Mouse (Mus musculus) ES-E14 (cell line): ENCODE data around the gene Tpsg1. TPM values are rescaled to one million over a fixed set of nuclear protein-coding genes. Genes with fewer than 3 reads are reported as not detected.
A peak's percentile ranks its signal among the peaks of the same experiment; 100 is the strongest.

Experiments
- DNase-seq: peaks from one replicate; pipeline ENCODE4 v3.0.0-alpha.2; 2013; ENCODE audit warnings: low read depth, low spot score
- H3K27ac ChIP-seq: 2 replicates; pipeline ENCODE4 v1.5.1; 2012; ENCODE audit warnings: low read depth, mild to moderate bottlenecking, low read length, moderate library complexity, mixed read lengths; ENCODE audit not compliant: poor library complexity, insufficient read depth, severe bottlenecking
- H3K36me3 ChIP-seq: 2 replicates; pipeline ENCODE4 v1.6.1; 2012; ENCODE audit warnings: mild to moderate bottlenecking, low read length, moderate library complexity, mixed read lengths; ENCODE audit not compliant: control insufficient read depth, poor library complexity, insufficient read depth, severe bottlenecking
- H3K4me1 ChIP-seq, 2 experiments: fragments of 150-350 bp in 1 of 2; sonication (generic) in 1 of 2; 2 replicates each; pipeline ENCODE4 v1.6.1; 2012; ENCODE audit warnings: low read length in 2 of 2, mild to moderate bottlenecking in 1 of 2, mixed read lengths in 1 of 2; ENCODE audit not compliant: control insufficient read depth in 2 of 2, insufficient read depth in 2 of 2, poor library complexity in 1 of 2
- H3K4me3 ChIP-seq, 2 experiments: fragments of 150-350 bp in 1 of 2; sonication (generic) in 1 of 2; 2 replicates each; pipeline ENCODE4 v1.5.1; 2012; ENCODE audit warnings: low read length in 2 of 2, low read depth in 1 of 2, mild to moderate bottlenecking in 1 of 2, mixed read lengths in 1 of 2; ENCODE audit not compliant: insufficient read depth in 1 of 2, poor library complexity in 1 of 2, severe bottlenecking in 1 of 2
- H3K9ac ChIP-seq: 2 replicates; pipeline ENCODE4 v1.6.1; 2012; ENCODE audit warnings: low read depth, mild to moderate bottlenecking, low read length, mixed read lengths; ENCODE audit not compliant: poor library complexity, insufficient read depth, severe bottlenecking
- H3K9me3 ChIP-seq: fragments of 150-350 bp; sonication (generic); 2 replicates; pipeline ENCODE4 v1.6.1; 2012; ENCODE audit warnings: low read depth, mild to moderate bottlenecking, low read length; ENCODE audit not compliant: control insufficient read depth, insufficient read depth
- CHD2 ChIP-seq: IDR thresholded peaks from 2 replicates; pipeline ENCODE4 v1.6.1; 2014; ENCODE audit warnings: mild to moderate bottlenecking, low read depth, low read length, inconsistent platforms
- HCFC1 ChIP-seq: IDR thresholded peaks from 2 replicates; pipeline ENCODE4 v1.6.1; 2012; ENCODE audit warnings: low read length, inconsistent platforms, borderline replicate concordance; ENCODE audit not compliant: insufficient read depth
- MAFK ChIP-seq: IDR thresholded peaks from 2 replicates; pipeline ENCODE4 v1.6.1; 2014; ENCODE audit warnings: mild to moderate bottlenecking, low read depth, low read length, inconsistent platforms; ENCODE audit not compliant: insufficient read depth
- ZC3H11A ChIP-seq: IDR thresholded peaks from 2 replicates; pipeline ENCODE4 v1.6.1; 2012; ENCODE audit warnings: low read depth, mild to moderate bottlenecking, inconsistent platforms, low read length, borderline replicate concordance
- ZNF384 ChIP-seq: IDR thresholded peaks from 2 replicates; pipeline ENCODE4 v1.6.1; 2012; ENCODE audit warnings: low read depth, low read length, inconsistent platforms
- in situ Hi-C, 2 experiments: fragments of 600-800 bp; cut with MboI; formaldehyde crosslinking; loops; one replicate each; pipeline ENCODE4 v1.15.1; 2025; ENCODE audit warnings: low sequenced_read_pairs in 2 of 2, inconsistent platforms in 1 of 2; ENCODE audit not compliant: unreplicated experiment in 2 of 2
- total RNA-seq: library from RNA; depleted of rRNA; stranded (reverse); fragments of 300-350 nt; gene quantifications from 2 replicates; pipeline ENCODE4 v1.2.3, GENCODE M21; 2012

Gene Tpsg1
- total RNA-seq, 1 experiment, result not detected

DNA sequence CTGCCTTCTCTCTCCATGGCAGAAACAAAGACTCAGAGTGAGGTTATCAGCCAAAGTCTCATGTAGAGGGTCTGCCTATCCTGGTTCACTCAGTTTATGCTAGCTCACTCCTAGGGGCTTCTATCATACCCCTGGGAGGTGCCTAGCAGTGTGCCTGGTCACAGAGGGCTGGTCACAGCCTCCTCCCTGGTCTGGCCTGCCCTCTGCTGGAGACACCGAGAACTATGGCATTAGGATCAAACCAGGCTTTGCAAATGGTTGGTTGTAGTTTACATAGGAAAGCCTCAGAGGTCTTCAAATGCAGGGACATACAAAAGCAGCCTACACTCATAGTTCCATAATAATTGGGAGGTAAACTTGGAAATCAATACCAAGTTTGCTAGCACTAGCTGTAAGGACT, 5.3 kb upstream of the Tpsg1 start:
- in situ Hi-C loops, result no loop called here
- Histone ChIP-seq H3K9ac (no peak overlapping the region), H3K9me3 (no peaks in the 10 kb centered on the region), H3K27ac (no peak overlapping the region), H3K36me3 (no peaks in the 10 kb centered on the region), H3K4me3 (no peak overlapping the region), H3K4me1 (no peaks in the 10 kb centered on the region)
- DNase-seq, result peak; percentile 30
- TF ChIP-seq MAFK (no peak), ZC3H11A (peak; percentile 70)

- no peaks in the 10 kb centered on the region for H3K9me3 ChIP-seq
- no peaks in the 10 kb centered on the region for H3K4me1 ChIP-seq
- in situ Hi-C loops, result no loop called here
- no peak within 1 kb of the TSS for H3K4me3 ChIP-seq
- H3K27ac ChIP-seq, result no peak within 1 kb of the TSS
- no peak for TF ChIP-seq ZC3H11A
- no peak for TF ChIP-seq HCFC1
- no peaks in the 10 kb centered on the region for H3K36me3 ChIP-seq
- DNase-seq, result no peak
- no peak within 1 kb of the TSS; the same call in 1 of the 2 replicates for H3K9ac ChIP-seq
Observed at GRCm38 (mm10) chr17:25366005-25366404, 3.1 kb upstream of the Tpsg1 start, which contains the start of gene Tpsb2. Tpsb2 (plus strand) TSS chr17:25366305.

DNA sequence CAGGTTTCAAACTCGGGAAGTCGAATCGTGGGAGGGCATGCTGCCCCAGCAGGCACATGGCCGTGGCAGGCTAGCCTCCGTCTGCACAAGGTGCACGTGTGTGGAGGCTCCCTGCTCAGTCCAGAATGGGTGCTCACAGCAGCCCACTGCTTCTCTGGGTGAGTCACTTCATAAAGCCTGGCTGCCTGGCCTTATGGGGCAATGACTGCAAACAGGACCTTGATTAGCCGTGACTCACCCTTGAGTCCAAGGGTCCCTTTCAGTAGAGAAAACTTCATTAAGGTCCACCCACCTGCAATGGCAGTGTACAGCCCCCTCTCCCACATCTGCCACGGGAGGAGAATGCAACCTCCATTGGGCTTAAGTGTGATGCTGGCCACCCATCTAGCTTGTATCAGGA, 3.4 kb downstream of the Tpsg1 start:
- H3K9me3 ChIP-seq, result no peaks in the 10 kb centered on the region

GRCm38 (mm10) chr17:25374011-25374410, 4.9 kb downstream of the Tpsg1 start:
- no peak for DNase-seq
- H3K36me3 ChIP-seq, result no peaks in the 10 kb centered on the region
- H3K9ac ChIP-seq, result no peak overlapping the region; the same call in 1 of the 2 replicates
- peak overlapping the region in 1 of 2 experiments; percentile 42; a peak in 1 of 4 replicates for H3K4me3 ChIP-seq
- in situ Hi-C loops, result no loop called here
- peaks cover 0 to 4% of the 10 kb centered on the region in 2 experiments; a peak in 1 of 4 replicates for H3K4me1 ChIP-seq
- TF ChIP-seq CHD2 (no peak), HCFC1 (no peak), MAFK (no peak), ZNF384 (no peak), ZC3H11A (no peak)
- no peaks in the 10 kb centered on the region for H3K9me3 ChIP-seq
- no peak overlapping the region for H3K27ac ChIP-seq

More for the DNA sequence above, 3.4 kb downstream of the Tpsg1 start:
- no peak for DNase-seq
- in situ Hi-C loops, result no loop called here
- Histone ChIP-seq H3K4me1 (no peaks in the 10 kb centered on the region), H3K4me3 (no peak overlapping the region), H3K36me3 (no peaks in the 10 kb centered on the region), H3K27ac (no peak overlapping the region), H3K9ac (no peak overlapping the region)
- TF ChIP-seq ZC3H11A, result no peak
- TF ChIP-seq HCFC1, result no peak
- TF ChIP-seq CHD2, result no peak
- TF ChIP-seq ZNF384, result no peak
- TF ChIP-seq MAFK, result no peak

GRCm38 (mm10) chr17:25394526-25394925, 25.5 kb downstream of the Tpsg1 start:
- TF ChIP-seq MAFK, result no peak
- TF ChIP-seq ZC3H11A, result no peak
- no peak for TF ChIP-seq HCFC1
- TF ChIP-seq ZNF384, result no peak
- no peak for TF ChIP-seq CHD2
- H3K36me3 ChIP-seq, result no peaks in the 10 kb centered on the region
- H3K4me3 ChIP-seq, result no peak overlapping the region
- in situ Hi-C loops, result no loop called here
- no peak for DNase-seq
- H3K4me1 ChIP-seq, result peaks cover 0 to 4% of the 10 kb centered on the region in 2 experiments; a peak in 1 of 4 replicates
- no peak overlapping the region for H3K9ac ChIP-seq
- no peaks in the 10 kb centered on the region for H3K9me3 ChIP-seq
- H3K27ac ChIP-seq, result no peak overlapping the region
